Mouse (Mus musculus): Measurements from ENCODE around the gene Coro7. TPM values are rescaled to one million over a fixed set of nuclear protein-coding genes. Genes with fewer than 3 reads are reported as not detected.
"Not testable (repeated sequence)": the region's sequence is repeated elsewhere in the genome, so short reads cannot be mapped to it uniquely, and the experiment has no call there.

The Coro7 gene
- total RNA-seq, 2 experiments from 2014 or later = 78.6 to 96.5 TPM

DNA sequence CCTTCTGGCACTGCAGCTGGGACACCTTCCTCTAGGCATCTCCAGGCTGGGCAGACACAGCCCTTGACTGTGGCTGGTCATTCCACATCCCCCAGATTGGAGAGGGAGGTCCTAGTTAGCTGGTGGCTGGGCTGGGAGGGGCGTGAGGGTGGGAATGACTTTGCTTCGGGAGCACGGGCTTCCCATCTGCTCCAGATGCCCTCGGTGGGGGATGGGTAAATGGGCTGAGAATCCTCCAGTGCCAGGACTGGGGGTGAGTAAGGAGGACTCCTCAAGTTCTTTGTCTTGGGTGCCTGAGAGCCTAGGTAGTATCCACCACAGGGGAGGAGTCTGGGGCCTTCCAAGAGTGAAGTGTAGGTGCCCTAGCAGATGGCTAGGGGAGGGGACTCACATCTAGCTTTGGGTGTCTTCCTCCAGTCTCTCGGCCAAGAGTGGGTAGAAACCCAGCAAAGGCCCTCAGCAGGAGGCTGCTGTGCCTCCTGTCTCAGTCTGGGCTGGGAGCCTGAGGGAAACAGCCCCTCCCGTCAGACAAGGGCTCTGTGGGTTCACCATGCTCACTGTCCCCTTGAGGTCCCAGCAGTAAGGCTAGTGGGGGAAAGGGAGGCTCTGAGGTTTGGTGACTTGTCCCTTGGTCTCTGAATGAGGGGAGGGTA lies 80.6 kb downstream of the Coro7 start:
- DNase-seq (ENCODE audit: extremely low spot score in 1 of 2, low spot score in 1 of 2) = no peak

DNA sequence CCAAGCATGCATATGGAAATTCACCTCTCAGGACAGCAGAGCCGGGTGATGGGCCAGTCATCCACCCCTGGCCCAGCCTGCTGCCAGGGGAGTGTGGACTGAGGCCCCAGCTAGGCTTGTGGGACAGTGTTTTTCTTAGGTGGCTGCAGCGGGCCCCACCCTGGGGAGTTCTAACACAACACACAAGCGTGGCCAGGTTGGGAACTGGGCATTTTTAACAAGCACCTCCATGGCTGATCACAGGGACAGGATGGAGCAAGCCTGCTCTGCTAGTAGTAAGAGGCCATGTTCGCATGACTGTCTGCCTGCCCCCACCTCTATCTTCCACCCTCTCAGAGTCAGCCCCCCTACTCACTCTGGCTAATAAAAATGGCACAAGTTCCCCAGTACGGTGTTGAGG lies 81.5 kb downstream of the Coro7 start:
- no peak for DNase-seq (ENCODE audit: extremely low spot score in 1 of 2, low spot score in 1 of 2)

DNA sequence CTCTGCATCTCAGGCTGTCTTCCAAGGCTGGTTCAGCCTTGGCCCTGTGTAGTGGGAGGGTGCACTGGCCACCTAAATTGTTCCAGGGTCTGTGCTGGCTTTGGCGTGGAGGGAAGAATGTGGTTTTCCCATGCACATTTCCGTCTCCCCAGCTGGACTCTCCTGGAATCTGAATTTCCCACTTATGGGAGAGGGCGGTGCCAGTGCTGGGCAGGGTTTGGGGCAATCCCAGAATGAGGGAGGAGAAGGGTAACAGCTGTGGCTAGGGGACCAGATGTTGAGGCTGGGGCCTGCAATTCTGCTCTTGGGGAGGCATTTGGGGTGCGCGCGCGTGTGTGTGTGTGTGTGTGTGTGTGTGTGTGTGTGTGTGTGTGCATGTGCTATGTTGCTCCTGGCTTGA lies 82.3 kb downstream of the Coro7 start:
- no peak for DNase-seq (ENCODE audit: extremely low spot score in 1 of 2, low spot score in 1 of 2)

DNA sequence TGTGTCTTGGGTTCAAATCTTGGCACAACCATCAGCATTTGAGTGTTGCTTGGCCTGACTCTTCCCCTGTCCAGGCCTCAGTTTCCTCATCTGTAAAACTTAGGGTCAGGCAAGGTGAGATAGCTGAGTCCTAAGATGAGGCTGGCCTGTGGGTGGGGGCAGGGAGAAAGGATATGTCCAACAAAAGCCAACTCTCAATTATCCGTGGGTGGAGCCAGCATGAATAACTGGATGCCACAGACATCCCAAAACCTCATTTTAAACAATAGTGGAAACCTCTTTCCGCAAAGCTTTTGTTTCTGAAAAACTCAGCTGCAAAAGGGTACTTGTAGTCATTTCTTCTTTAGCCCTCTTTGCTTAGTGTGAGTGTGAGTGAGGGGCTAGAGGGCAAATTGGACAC lies 82.7 kb downstream of the Coro7 start:
- DNase-seq (ENCODE audit: extremely low spot score in 1 of 2, low spot score in 1 of 2) = no peak

DNA sequence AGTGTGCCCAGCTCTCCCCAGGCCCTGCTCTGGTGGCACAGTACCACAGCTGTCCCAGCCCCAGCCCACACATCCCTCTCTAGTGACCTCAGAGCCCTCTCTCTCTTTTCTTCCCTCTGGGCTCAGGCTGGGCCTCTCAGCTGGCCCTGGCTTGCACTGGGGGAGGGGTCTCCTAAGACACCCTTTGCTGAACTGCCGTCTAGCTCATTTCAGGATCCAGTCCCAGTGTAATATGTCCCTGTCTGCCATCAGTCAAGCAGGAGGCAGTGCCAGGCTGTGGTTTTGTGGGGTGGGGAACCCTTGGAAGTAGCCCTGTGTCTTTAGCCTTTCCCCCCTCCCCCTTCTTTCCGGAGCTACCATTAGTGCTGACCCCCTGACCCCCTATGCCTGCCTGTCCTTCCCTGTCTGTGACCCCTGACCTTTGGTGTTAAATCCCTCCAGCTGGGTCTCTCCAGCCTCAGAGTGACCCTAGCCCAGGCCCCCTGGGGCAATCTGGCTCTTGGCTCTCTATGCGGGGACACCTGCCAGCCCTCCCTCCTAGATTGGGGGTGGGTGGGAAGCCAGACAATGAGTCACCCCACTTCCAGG lies 83.3 kb downstream of the Coro7 start:
- DNase-seq (ENCODE audit: extremely low spot score in 1 of 2, low spot score in 1 of 2) = no peak

DNA sequence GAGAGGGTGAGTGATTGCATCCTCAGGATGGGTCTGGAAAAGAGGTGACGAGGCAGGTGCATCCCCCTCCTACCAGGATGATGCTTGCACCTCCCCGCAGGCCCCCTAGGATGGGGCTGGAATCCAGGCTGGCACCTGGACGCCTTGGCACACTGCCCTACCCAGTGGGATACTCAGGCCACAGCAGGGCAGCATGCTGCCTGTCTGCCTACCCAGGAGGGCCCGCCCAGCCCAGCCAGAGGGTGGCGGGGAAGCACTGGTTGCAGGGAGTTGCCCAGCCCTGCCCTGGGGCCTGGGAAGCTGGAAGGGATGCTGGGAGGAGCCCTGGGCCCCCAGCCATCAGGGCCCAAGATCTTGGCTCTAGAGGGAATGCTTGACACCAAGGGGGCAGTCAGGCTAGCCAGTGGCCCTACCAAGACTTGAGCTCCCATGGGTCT lies 84.0 kb downstream of the Coro7 start:
- DNase-seq (ENCODE audit: extremely low spot score in 1 of 2, low spot score in 1 of 2) = no peak

DNA sequence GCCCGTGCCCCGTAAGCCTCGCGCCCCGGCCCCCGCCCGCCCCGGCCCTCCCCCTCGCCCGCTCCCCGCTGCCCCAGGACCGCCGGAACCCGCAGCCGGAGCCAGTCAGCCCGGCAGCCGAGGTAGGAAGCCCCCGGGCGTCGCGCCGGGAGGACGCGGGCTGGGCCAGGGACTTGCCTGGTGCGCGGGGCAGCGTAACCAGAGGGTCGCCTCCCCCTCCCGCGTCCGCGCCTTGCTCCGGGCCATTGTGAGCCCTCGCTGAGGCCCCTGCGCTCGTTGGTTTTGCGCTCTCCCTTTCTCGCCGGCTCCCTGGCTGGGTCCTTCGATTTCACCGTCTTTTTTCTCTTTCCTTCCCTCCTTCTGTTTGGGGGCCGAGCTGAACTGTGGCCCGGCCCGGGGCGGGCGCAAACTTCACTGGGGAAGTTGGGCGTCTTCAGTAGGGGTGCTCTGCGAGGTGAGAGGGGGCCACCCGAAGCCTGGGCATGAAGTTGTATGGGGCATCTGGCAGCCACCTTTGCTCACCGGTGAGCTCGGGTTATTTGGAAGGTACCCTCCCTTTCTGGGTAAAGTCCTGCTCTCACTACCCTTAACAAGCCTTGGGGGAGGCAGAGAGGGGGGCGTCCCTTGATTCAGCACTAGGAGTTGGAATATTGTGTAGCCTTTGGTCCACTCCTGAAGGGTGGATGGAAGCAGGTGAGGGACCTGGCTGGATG lies 84.6 kb downstream of the Coro7 start:
- DNase-seq (ENCODE audit: extremely low spot score in 1 of 2, low spot score in 1 of 2) = no peak

DNA sequence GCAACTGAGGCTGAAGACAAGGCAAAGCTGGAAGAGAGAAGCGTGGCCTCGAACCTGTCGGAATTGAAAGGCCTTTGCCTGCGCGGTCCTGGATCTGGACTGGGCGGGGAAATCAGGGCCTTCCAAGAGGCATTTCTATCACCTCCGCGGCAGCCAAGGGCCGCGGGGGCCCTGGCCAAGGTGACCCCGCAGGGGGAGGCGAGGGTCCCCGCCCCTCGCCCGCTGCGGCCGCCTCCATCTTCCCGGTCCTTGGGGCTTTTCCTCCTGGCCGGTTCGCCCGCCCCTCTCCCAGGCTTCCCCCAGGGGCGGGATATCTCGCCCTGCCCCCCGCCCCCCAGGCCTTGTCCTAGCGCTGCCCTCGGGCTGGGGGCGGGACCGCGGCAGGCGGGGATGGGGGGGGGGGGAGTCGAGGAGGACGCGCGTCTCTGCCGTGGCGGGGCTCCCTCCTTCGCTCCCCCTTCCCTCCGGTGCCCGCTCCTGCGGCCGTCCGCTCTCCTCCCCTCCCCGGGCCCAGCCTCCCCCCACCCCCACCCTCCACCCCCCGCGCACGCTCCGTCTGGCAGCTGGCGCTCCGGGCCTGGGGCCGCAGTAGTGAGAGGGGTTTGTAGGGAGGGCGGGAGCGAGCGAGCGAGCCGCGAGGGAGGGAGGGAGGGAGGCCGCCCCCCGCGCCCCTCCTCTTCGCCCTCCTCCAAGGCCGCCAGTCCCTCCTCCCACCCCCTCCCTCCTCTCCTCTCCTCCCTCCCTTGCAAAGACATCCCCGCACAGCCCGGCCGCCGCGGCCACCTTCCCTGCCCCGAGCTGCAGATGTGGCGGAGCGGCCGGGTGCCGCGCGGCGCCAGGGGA lies 85.4 kb downstream of the Coro7 start, which contains the start of gene Glis2:
TSS of gene Glis2 (plus strand) at position 743 of the 843 bp plus-strand sequence.
- peak in 1 of 2 experiments; percentile 46 for DNase-seq (ENCODE audit: extremely low spot score in 1 of 2, low spot score in 1 of 2)

DNA sequence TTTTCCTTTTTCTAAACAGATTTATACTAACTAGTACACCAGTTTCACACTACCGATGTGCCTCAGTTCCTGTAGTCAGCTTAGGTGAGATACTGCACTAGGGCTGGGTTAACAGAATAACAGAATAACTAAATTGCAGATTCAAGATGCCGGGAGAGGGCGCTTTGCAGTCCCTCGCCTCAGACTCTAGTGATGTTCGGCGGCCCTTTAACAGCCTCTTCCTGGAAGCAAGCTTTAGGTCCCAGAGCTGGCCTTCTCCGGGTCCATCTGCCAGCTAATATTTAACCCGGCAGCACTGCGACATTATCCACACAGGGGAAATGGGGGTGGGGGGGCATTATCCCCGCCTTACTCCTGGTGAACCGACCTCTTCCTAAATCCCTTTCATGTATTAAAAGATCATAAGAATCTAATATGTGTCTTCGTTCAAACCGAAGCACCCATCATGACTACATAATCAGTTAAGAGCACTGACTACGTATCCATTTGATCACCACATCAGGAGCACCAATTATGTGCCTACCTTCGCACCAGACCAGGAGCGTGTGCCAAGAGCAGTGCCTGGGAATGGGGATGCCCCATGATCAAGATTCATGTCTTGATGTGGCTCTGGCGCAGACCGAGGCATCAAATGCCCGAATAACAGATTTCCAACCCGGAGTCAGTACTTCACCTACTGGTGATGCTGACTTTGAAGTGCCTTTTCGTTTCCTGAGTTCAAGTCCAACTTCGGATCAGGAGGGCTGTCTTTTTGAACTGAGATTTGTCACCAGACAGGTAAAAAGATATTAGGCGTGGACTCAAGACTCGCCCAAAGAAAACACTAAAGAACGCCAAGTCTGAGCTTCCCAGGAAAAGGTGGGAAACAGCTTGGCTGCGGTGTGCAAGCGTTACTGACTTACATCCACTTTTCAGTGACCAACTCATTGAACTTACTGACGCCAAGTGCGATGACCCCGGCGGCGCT lies 86.4 kb downstream of the Coro7 start:
- DNase-seq (ENCODE audit: extremely low spot score in 1 of 2, low spot score in 1 of 2) = peak in 1 of 2 experiments; percentile 56

DNA sequence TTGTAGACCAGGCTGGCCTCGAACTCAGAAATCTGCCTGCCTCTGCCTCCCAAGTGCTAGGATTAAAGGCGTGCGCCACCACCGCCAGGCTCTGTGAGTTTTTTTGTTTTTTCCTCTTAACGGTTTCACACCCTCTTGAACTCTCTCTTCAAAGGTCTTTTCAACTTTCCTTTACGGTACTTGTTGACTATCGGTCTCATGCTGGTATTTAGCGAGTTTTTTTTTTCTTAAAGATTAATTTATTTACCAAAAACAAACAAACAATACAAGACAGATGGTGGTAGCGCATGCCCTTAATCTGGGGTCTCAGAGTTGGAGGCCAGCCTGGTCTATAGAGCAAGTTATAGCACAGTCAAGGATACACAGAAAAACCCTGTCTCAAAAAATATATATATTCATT lies 89.3 kb downstream of the Coro7 start:
- DNase-seq (ENCODE audit: extremely low spot score in 1 of 2, low spot score in 1 of 2) = no peak

DNA sequence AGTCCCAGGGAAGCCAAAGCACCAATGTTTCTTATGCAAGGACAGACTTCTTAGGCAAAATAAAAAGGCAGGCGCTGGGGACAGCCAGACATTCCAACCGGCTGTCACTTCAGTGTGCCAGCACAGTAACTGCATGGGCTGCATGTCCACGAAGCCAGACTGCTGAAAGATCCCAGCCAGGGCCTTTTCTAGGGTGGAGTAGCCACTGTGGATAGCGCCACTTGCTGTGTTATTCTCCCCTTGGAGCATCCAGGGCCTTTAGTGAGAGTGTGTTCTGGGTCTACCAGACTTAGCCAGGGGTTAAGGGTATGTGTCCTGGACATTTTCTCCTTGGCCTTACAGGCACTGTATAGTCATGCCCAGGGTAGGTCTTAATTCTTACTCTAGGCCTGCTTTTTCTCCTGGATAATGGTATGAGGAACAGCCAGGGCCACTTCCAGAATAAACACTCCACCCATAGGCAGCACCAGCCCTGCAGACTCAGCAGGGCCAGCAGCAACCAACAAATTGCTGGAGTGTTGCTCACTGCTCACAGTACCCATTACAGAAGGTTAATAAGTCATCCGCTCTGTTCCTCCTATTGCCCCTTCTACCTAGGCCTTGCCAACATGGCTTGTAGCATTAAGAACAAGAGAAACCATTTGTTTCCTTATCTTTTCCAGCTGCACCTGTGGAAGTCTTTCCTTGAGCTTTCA lies 91.9 kb downstream of the Coro7 start:
- DNase-seq (ENCODE audit: extremely low spot score in 1 of 2, low spot score in 1 of 2) = no peak

DNA sequence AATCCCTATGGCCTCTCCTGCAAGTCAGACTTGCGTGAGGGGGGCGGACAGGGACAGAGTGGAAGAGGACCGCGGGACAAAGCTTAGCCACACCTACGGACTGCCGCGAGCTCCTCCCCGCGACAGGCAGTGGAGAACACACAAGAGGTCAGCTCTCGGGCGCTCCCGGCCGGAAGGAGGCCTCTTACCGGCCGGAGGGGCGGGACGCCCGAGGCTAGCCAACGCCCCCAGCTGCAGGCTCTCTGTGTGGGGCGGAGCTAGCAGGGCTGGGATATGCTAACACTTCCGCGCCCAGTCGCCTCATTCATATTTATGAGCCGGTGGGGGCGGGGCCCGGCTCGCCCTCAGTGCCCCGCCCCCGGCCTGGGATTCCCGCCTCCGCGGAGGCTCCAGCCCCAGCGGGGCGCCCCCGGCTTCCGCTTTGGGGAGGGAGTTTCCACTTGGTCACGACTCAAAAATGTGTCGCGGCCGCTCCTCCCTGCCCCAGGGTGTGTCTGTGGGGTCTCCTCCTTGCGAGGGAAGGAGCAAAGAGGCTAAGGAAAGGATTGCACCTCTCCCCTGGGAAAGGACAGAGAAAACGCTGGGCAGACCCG lies 93.0 kb downstream of the Coro7 start:
- peak; percentile 68 to 73 for DNase-seq (ENCODE audit: extremely low spot score in 1 of 2, low spot score in 1 of 2)

DNA sequence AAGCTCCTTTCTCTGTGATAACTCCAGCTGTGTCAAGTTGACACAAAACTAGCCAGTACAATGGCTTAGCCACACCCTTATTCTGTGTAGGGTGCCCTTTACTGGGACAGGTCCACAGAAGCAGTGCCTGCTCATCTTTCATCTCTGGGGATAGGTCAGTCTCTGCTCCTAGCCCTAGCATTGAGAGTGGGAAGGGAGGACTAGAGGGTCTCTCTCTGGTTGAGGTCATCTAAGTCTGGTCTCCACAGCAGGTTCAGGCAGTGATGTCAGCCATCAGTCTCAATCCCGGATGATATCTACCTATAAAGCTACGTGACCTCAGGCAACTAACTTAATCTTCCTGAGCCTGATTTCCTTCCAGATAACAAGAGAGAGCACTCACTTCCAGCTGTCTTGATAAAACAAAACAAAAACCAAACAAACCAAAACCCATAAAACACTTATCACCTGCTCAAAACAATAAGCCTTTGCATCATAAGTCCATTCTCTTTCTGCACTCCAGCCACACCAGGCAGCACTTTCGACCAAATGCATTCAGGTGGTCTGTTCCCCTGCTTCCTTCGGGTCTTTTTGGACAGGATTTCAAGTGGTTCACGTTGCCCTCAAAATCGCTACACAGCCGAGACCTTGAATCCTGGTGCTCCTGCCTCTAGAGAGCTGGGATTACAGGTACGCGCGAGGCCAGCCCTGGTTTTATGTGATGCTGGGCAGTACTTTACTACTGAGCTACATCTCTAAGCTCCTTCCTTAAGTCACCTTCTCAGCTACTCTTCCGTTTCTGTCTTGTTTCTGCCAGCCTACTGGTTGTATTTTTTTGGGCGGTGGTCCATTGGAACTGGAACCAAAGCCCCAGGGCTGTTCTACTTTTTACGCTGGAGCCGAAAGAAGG lies 93.7 kb downstream of the Coro7 start:
- DNase-seq (ENCODE audit: extremely low spot score in 1 of 2, low spot score in 1 of 2) = no peak

DNA sequence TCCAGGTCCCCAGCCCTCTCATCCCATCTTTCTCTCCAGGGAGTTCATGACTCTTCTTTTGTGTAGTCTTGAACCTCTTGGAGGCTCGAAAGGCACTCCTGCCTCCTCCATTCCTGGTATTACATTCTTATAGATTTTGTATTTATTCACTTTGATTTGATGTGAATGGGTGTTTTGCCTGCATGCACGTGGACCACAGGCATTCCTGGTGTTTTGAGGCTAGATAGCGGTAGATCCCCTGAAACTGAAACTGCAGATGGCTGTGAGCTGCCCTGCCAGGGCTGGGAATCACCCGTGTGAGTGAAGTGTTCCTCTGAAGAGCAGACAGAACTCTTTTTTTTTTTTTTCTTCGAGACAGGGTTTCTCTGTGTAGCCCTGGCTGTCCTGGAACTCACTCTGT lies 95.1 kb downstream of the Coro7 start:
- no peak for DNase-seq (ENCODE audit: extremely low spot score in 1 of 2, low spot score in 1 of 2)

DNA sequence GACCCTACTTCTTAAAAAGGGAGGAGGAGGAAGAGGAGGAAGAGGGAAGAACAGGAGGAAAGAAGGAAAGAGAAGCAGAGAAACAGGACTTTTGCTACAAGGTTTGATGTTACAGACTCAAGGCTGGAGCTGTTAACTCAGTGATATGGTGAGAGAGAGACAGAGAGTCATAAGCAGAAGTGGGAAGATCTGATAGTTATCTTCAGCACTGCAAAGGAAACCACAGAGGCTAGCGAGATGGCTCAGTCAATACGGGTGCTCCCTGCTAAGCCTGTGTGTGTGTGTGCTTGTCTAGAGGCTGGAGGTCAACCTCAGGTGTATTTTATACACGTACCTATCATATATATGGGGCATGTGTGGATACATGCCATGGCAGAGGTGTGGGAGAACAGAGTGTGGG lies 95.8 kb downstream of the Coro7 start:
- no peak for DNase-seq (ENCODE audit: extremely low spot score in 1 of 2, low spot score in 1 of 2)

DNA sequence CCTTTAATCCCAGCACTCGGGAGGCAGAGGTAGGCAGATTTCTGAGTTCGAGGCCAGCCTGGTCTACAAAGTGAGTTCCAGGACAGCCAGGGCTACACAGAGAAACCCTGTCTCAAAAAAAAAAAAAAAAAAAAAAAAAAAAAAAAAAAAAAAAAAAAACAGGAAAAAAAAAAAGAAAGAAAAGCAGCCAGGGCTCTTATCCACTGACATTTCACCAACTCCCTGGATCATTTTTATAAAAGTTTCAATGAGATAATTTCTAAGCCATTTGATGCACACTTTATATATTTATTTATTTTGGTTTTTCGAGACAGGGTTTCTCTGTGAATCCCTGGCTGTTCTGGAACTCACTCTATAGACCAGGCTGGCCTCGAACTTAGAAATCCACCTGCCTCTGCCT lies 98.4 kb downstream of the Coro7 start:
- not testable (repeated sequence) for DNase-seq (ENCODE audit: extremely low spot score in 1 of 2, low spot score in 1 of 2)

DNA sequence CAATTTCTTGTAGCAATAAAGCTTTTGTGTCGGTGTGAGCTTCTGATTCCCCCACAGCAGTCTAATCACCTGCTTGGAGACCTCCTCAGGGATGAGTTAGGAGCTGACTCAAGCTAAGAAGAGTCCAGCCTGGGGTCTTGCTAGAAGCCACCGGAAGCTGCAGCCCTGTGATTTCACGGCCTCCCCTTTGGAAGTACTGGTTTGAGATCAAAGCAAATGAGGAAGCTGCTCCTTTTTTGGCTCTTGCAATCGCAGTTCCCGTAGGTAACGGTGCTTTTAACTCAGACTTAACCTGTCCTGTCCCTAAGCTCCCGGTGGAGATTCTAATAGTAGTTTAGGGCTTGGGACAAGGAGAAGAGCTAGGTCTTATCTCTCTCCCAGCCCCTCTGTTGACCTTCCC lies 100.9 kb downstream of the Coro7 start:
- no peak for DNase-seq (ENCODE audit: extremely low spot score in 1 of 2, low spot score in 1 of 2)

DNA sequence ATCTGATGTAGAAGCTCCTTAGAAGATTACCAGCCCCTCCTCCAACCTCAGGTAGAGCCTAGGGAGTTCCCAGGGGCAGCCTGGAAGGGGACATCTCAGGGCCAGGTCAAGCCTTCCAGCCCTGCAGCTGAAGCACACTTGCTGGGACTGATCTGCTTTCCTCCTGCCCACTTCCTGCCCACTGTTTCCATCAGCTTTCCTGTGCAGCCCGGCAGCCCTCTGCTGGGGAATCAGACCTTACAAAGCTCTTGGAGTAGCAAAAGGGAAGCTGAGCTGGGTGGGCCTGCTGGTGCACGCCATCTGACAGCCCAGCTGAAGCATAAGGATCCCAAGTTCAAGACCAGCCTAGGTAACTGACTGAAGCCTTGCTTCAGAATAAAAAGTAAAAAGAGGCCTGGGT lies 102.7 kb downstream of the Coro7 start:
- DNase-seq (ENCODE audit: extremely low spot score in 1 of 2, low spot score in 1 of 2) = no peak

Data from layer of hippocampus, postnatal 25 days (tissue).